Mouse (Mus musculus) lung, embryonic 15.5 days (tissue): ENCODE measurements around the gene Nap1l1. TPM values are rescaled to one million over a fixed set of nuclear protein-coding genes. Genes with fewer than 3 reads are reported as not detected.
"Not testable (repeated sequence)": the region's sequence is repeated elsewhere in the genome, so short reads cannot be mapped to it uniquely, and the experiment has no call there.

Experiments
- ATAC-seq: fragments of 200-750 bp; cut with Nextera tagmentation; 2 replicates; pipeline ENCODE4 v1.8.0; 2017; ENCODE audit warnings: moderate number of reproducible peaks, borderline replicate concordance; ENCODE audit not compliant: low FRiP score, low TSS enrichment; ENCODE audit errors: extremely low read depth
- H3K27ac ChIP-seq: fragments of 300-500 bp; sonication (generic); 2 replicates; pipeline ENCODE4 v1.5.1; 2015; ENCODE audit warnings: moderate library complexity, mild to moderate bottlenecking, inconsistent platforms
- H3K27me3 ChIP-seq: fragments of 300-500 bp; sonication (generic); 2 replicates; pipeline ENCODE4 v1.6.1; 2015; ENCODE audit warnings: inconsistent platforms
- H3K36me3 ChIP-seq: fragments of 300-500 bp; sonication (generic); 2 replicates; pipeline ENCODE4 v1.6.1; 2015; ENCODE audit warnings: inconsistent platforms
- H3K4me1 ChIP-seq: fragments of 300-500 bp; sonication (generic); 2 replicates; pipeline ENCODE4 v1.6.1; 2015; ENCODE audit warnings: inconsistent platforms
- H3K4me2 ChIP-seq: fragments of 300-500 bp; sonication (generic); 2 replicates; pipeline ENCODE4 v1.6.1; 2015; ENCODE audit warnings: inconsistent platforms, mild to moderate bottlenecking, moderate library complexity
- H3K4me3 ChIP-seq: fragments of 300-500 bp; sonication (generic); 2 replicates; pipeline ENCODE4 v1.5.1; 2015; ENCODE audit warnings: mild to moderate bottlenecking, inconsistent platforms
- H3K9ac ChIP-seq: fragments of 300-500 bp; sonication (generic); 2 replicates; pipeline ENCODE4 v1.6.1; 2015; ENCODE audit warnings: inconsistent platforms
- H3K9me3 ChIP-seq: fragments of 300-500 bp; sonication (generic); 2 replicates; pipeline ENCODE4 v1.6.1; 2016; ENCODE audit warnings: inconsistent platforms
- WGBS: fragments of 180-500 bp; shearing (Covaris S2); methylation state at CpG from one replicate; pipeline ENCODE4 v1.1.7; 2015; 5-methylcytosine and 5-hydroxymethylcytosine counted together
- polyA plus RNA-seq: library from polyadenylated mRNA; unstranded; fragments of >200 nt; fragmentation: Nextera tagmentation; extraction: Ambion mirVana; gene quantifications from 2 replicates; pipeline ENCODE4 v1.2.1, GENCODE M21; 2015

Gene Nap1l1
- polyA plus RNA-seq, 1 experiment from 2014 or later: 252 TPM

- Histone ChIP-seq H3K9ac (no peak overlapping the region), H3K4me2 (no peak overlapping the region), H3K4me1 (peaks cover 7% of the 10 kb centered on the region; the same call in 1 of the 2 replicates), H3K27ac (no peak overlapping the region), H3K27me3 (no peaks in the 10 kb centered on the region), H3K36me3 (peaks cover 69% of the 10 kb centered on the region), H3K9me3 (no peaks in the 10 kb centered on the region), H3K4me3 (no peak overlapping the region)
- 49% methylated on average over 5 of the region's 5 CpGs for WGBS
- no peak for ATAC-seq
Observed at GRCm38 (mm10) chr10:111484079-111484478, 11.1 kb downstream of the Nap1l1 start.

- ATAC-seq: no peak
- peaks cover 80% of the 10 kb centered on the region for H3K36me3 ChIP-seq
- H3K4me2 ChIP-seq: no peak overlapping the region
- no peak overlapping the region for H3K27ac ChIP-seq
- 76% methylated on average over 2 of the region's 2 CpGs for WGBS
- no peaks in the 10 kb centered on the region for H3K27me3 ChIP-seq
- H3K4me1 ChIP-seq: no peaks in the 10 kb centered on the region
- H3K4me3 ChIP-seq: no peak overlapping the region
- no peaks in the 10 kb centered on the region for H3K9me3 ChIP-seq
- H3K9ac ChIP-seq: no peak overlapping the region
Observed at GRCm38 (mm10) chr10:111488793-111489192, 15.8 kb downstream of the Nap1l1 start.

- H3K27ac ChIP-seq, H3K4me1 ChIP-seq, H3K4me3 ChIP-seq, H3K9me3 ChIP-seq, H3K9ac ChIP-seq, ATAC-seq, H3K27me3 ChIP-seq, H3K4me2 ChIP-seq: not testable (repeated sequence)
- peaks cover 77% of the 10 kb centered on the region for H3K36me3 ChIP-seq
- WGBS: 75% methylated on average over 4 of the region's 4 CpGs
Observed at GRCm38 (mm10) chr10:111490079-111490478, 17.1 kb downstream of the Nap1l1 start.

- peaks cover 58% of the 10 kb centered on the region for H3K36me3 ChIP-seq
Observed at GRCm38 (mm10) chr10:111495888-111496287, 22.9 kb downstream of the Nap1l1 start.

GRCm38 (mm10) chr10:111499892-111500291 lies 26.9 kb downstream of the Nap1l1 start:
- 67% methylated on average over 6 of the region's 6 CpGs for WGBS
- no peaks in the 10 kb centered on the region for H3K9me3 ChIP-seq

More at GRCm38 (mm10) chr10:111495888-111496287, 22.9 kb downstream of the Nap1l1 start:
- H3K9me3 ChIP-seq: no peaks in the 10 kb centered on the region
- H3K4me1 ChIP-seq: no peaks in the 10 kb centered on the region
- no peak for ATAC-seq
- H3K4me3 ChIP-seq: no peak overlapping the region
- H3K4me2 ChIP-seq: no peak overlapping the region
- no peak overlapping the region for H3K27ac ChIP-seq
- H3K9ac ChIP-seq: no peak overlapping the region
- WGBS: 84% methylated on average over 7 of the region's 7 CpGs
- no peaks in the 10 kb centered on the region for H3K27me3 ChIP-seq

GRCm38 (mm10) chr10:111503071-111503470 lies 30.0 kb downstream of the Nap1l1 start:
- Histone ChIP-seq H3K36me3 (peaks cover 9% of the 10 kb centered on the region), H3K9me3 (no peaks in the 10 kb centered on the region), H3K27me3 (no peaks in the 10 kb centered on the region), H3K4me1 (peaks cover 20% of the 10 kb centered on the region), H3K4me3 (no peak overlapping the region), H3K9ac (no peak overlapping the region), H3K4me2 (no peak overlapping the region), H3K27ac (no peak overlapping the region)
- ATAC-seq: no peak
- WGBS: 0% methylated on average over 3 of the region's 3 CpGs

More at GRCm38 (mm10) chr10:111499892-111500291, 26.9 kb downstream of the Nap1l1 start:
- ATAC-seq: no peak
- no peak overlapping the region for H3K4me2 ChIP-seq
- H3K27me3 ChIP-seq: no peaks in the 10 kb centered on the region
- no peak overlapping the region for H3K9ac ChIP-seq
- H3K4me1 ChIP-seq: peaks cover 13% of the 10 kb centered on the region
- H3K36me3 ChIP-seq: peaks cover 28% of the 10 kb centered on the region
- no peak overlapping the region for H3K27ac ChIP-seq
- no peak overlapping the region for H3K4me3 ChIP-seq

- Histone ChIP-seq H3K27ac (no peak overlapping the region), H3K4me2 (no peak overlapping the region), H3K4me1 (peaks cover 20% of the 10 kb centered on the region), H3K36me3 (peaks cover 2% of the 10 kb centered on the region), H3K9ac (no peak overlapping the region), H3K4me3 (no peak overlapping the region), H3K27me3 (no peaks in the 10 kb centered on the region), H3K9me3 (no peaks in the 10 kb centered on the region)
- WGBS: 31% methylated on average over 10 of the region's 10 CpGs
- no peak for ATAC-seq
Observed at GRCm38 (mm10) chr10:111503716-111504115, 30.7 kb downstream of the Nap1l1 start.

- H3K9me3 ChIP-seq: no peaks in the 10 kb centered on the region
- no peaks in the 10 kb centered on the region for H3K27me3 ChIP-seq
- no peak overlapping the region for H3K4me2 ChIP-seq
Observed at GRCm38 (mm10) chr10:111504606-111505005, 31.6 kb downstream of the Nap1l1 start.

GRCm38 (mm10) chr10:111505406-111505805 lies 32.4 kb downstream of the Nap1l1 start:
- Histone ChIP-seq H3K27me3 (no peaks in the 10 kb centered on the region), H3K36me3 (no peaks in the 10 kb centered on the region), H3K9me3 (no peaks in the 10 kb centered on the region), H3K4me1 (peaks cover 34% of the 10 kb centered on the region), H3K4me2 (peak overlapping the region; percentile 69), H3K27ac (no peak overlapping the region), H3K4me3 (peak overlapping the region; percentile 65; the same call in 1 of the 2 replicates), H3K9ac (no peak overlapping the region)
- 56% methylated on average over 7 of the region's 7 CpGs for WGBS
- no peak for ATAC-seq

More at GRCm38 (mm10) chr10:111504606-111505005, 31.6 kb downstream of the Nap1l1 start:
- no peaks in the 10 kb centered on the region for H3K36me3 ChIP-seq
- H3K9ac ChIP-seq: no peak overlapping the region
- H3K4me3 ChIP-seq: no peak overlapping the region
- WGBS: 58% methylated on average over 1 of the region's 1 CpGs
- H3K27ac ChIP-seq: no peak overlapping the region
- no peak for ATAC-seq
- peaks cover 26% of the 10 kb centered on the region for H3K4me1 ChIP-seq

- peaks cover 43% of the 10 kb centered on the region for H3K4me1 ChIP-seq
- under 1% methylated on average over 74 of the region's 94 CpGs for WGBS
- H3K4me3 ChIP-seq: peak within 1 kb of the TSS; percentile 65
- H3K27ac ChIP-seq: peak within 1 kb of the TSS; percentile 94
- peak; percentile 95 for ATAC-seq
- H3K9ac ChIP-seq: peak within 1 kb of the TSS; percentile 78
- H3K4me2 ChIP-seq: peak within 1 kb of the TSS; percentile 69
- no peaks in the 10 kb centered on the region for H3K36me3 ChIP-seq
- H3K9me3 ChIP-seq: no peaks in the 10 kb centered on the region
- H3K27me3 ChIP-seq: no peaks in the 10 kb centered on the region
Observed at GRCm38 (mm10) chr10:111506101-111506925, 33.3 kb downstream of the Nap1l1 start, which contains the start of gene Phlda1. Gene Phlda1, plus strand, starts transcription at chr10:111506286.

GRCm38 (mm10) chr10:111506926-111507459 lies 34.0 kb downstream of the Nap1l1 start:
- ATAC-seq: no peak
- Histone ChIP-seq H3K4me2 (peak overlapping the region; percentile 69), H3K4me3 (peak overlapping the region; percentile 65), H3K27me3 (no peaks in the 10 kb centered on the region), H3K27ac (peak overlapping the region; percentile 94), H3K9ac (peak overlapping the region; percentile 78), H3K36me3 (no peaks in the 10 kb centered on the region), H3K9me3 (no peaks in the 10 kb centered on the region), H3K4me1 (peaks cover 50% of the 10 kb centered on the region)
- under 1% methylated on average over 23 of the region's 23 CpGs for WGBS
